In genomic region chr3:65474585-65474984, GRCm38 (mm10) we compare ENCODE assay signal across 18 mouse cellular contexts. TPM values are rescaled to one million over a fixed set of nuclear protein-coding genes. Genes with fewer than 3 reads are reported as not detected.
DNase-seq lines count a peak whose midpoint lies in the region; ATAC-seq and TF ChIP-seq lines count a peak whose summit lies in the region.
"Had no signal": no experiment of that assay in that cellular context is flagged by ENCODE, and none has a peak within 500 bp of the region (broad histone marks: within the 10 kb centered on the region; RNA-seq: fewer than 3 reads in every experiment).

No protein-coding gene starts in this region.

- peak; percentile 42 for DNase-seq in midbrain, postnatal 0 days (ENCODE audit: low spot score)
- no peak for DNase-seq in gastrocnemius, postnatal 14 days
- DNase-seq: adrenal gland, adult 8-10 months; cerebellum, adult 11 months; cerebellum, postnatal 36 days; heart, adult 2 months; heart, postnatal 4 days had no signal

- 44% methylated on average over 7 of the region's 7 CpGs for WGBS in heart, embryonic 16.5 days
- WGBS in heart, embryonic 11.5 days (ENCODE audit: insufficient replicate concordance), result 55% methylated on average over 7 of the region's 7 CpGs
- WGBS in hindbrain, embryonic 12.5 days, result 41% methylated on average over 7 of the region's 7 CpGs
- 55% methylated on average over 7 of the region's 7 CpGs for WGBS in midbrain, postnatal 0 days

- no peak overlapping the region for H3ac ChIP-seq in C2C12 (ENCODE audit: control insufficient read depth, insufficient read length, low read depth)

- no peak overlapping the region for H3K27ac ChIP-seq in heart, embryonic 16.5 days (ENCODE audit: low read length)
- H3K27ac ChIP-seq in heart, embryonic 11.5 days (ENCODE audit: low read depth, low read length), result no peak overlapping the region
- H3K27ac ChIP-seq in hindbrain, embryonic 12.5 days, result no peak overlapping the region
- no peak overlapping the region for H3K27ac ChIP-seq in midbrain, postnatal 0 days (ENCODE audit: low read depth, low read length)
- H3K27ac ChIP-seq: heart, adult 2 months; layer of hippocampus, adult 2 months; liver, embryonic 12.5 days; lung, embryonic 15.5 days; stomach, embryonic 15.5 days had no signal

- H3K27me3 ChIP-seq in heart, embryonic 16.5 days (ENCODE audit: control insufficient read depth, insufficient read depth, low read length), result no peaks in the 10 kb centered on the region
- H3K27me3 ChIP-seq in heart, embryonic 11.5 days (ENCODE audit: control insufficient read depth, insufficient read depth, low read length), result no peaks in the 10 kb centered on the region
- no peaks in the 10 kb centered on the region for H3K27me3 ChIP-seq in C2C12 (ENCODE audit: control insufficient read depth, insufficient read depth, insufficient read length)
- H3K27me3 ChIP-seq in hindbrain, embryonic 12.5 days, result no peaks in the 10 kb centered on the region
- no peaks in the 10 kb centered on the region for H3K27me3 ChIP-seq in midbrain, postnatal 0 days (ENCODE audit: insufficient read depth, low read length)
- H3K27me3 ChIP-seq: liver, embryonic 12.5 days; lung, embryonic 15.5 days; stomach, embryonic 15.5 days had no signal

- no peaks in the 10 kb centered on the region for H3K79me2 ChIP-seq in C2C12 (ENCODE audit: control insufficient read depth, insufficient read depth)

- intact Hi-C loops in gastrocnemius, postnatal 14 days (cut with DNase I; ENCODE audit: low total_unique reads), result no loop called here

- H3K9me3 ChIP-seq in heart, embryonic 16.5 days (replicated peaks; ENCODE audit: control insufficient read depth, low read length), result no peaks in the 10 kb centered on the region; the same call in 1 of the 2 replicates
- H3K9me3 ChIP-seq in heart, embryonic 11.5 days (replicated peaks; ENCODE audit: control insufficient read depth, low read length), result no peaks in the 10 kb centered on the region
- no peaks in the 10 kb centered on the region for H3K9me3 ChIP-seq in hindbrain, embryonic 12.5 days (replicated peaks)
- H3K9me3 ChIP-seq in midbrain, postnatal 0 days (ENCODE audit: low read length), result no peaks in the 10 kb centered on the region
- H3K9me3 ChIP-seq: liver, embryonic 12.5 days; lung, embryonic 15.5 days; stomach, embryonic 15.5 days had no signal

- H3K79me3 ChIP-seq in C2C12 (ENCODE audit: low read depth), result no peaks in the 10 kb centered on the region

- ATAC-seq in heart, embryonic 16.5 days (replicated peaks; ENCODE audit: extremely low read depth, insufficient read depth, low FRiP score), result 0 out of 2 replicates have a peak, but pooled peaks have one; percentile 37
- ATAC-seq in heart, embryonic 11.5 days (replicated peaks; ENCODE audit: insufficient number of reproducible peaks, low FRiP score, low TSS enrichment), result no peak
- peak; percentile 63; the same call in 1 of the 2 replicates for ATAC-seq in hindbrain, embryonic 12.5 days (ENCODE audit: low FRiP score)
- 0 out of 2 replicates have a peak, but pooled peaks have one; percentile 34 for ATAC-seq in midbrain, postnatal 0 days (ENCODE audit: low FRiP score)
- ATAC-seq in monocyte, adult 5-6 weeks (replicated peaks; ENCODE audit: insufficient number of reproducible peaks, low FRiP score, low TSS enrichment, poor library complexity, severe bottlenecking), result no peak
- no peak for ATAC-seq in CD4-positive, CD25-positive, alpha-beta regulatory T cell, adult 4 months
- ATAC-seq: intestine, postnatal 0 days; liver, embryonic 12.5 days had no signal

- no peak for TF ChIP-seq CTCF in C2C12 (IDR thresholded peaks at IDR 0.05; ENCODE audit: control insufficient read depth, insufficient read depth, insufficient read length)
- no peak for TF ChIP-seq CTCF in midbrain, postnatal 0 days (IDR thresholded peaks at IDR 0.05)

- no peaks in the 10 kb centered on the region for H3K36me3 ChIP-seq in heart, embryonic 16.5 days (ENCODE audit: control insufficient read depth, insufficient read depth)
- no peaks in the 10 kb centered on the region for H3K36me3 ChIP-seq in heart, embryonic 11.5 days (ENCODE audit: control insufficient read depth, insufficient read depth, low read length)
- no peaks in the 10 kb centered on the region for H3K36me3 ChIP-seq in C2C12 (ENCODE audit: control insufficient read depth, insufficient read depth)
- no peaks in the 10 kb centered on the region for H3K36me3 ChIP-seq in hindbrain, embryonic 12.5 days
- H3K36me3 ChIP-seq in midbrain, postnatal 0 days (ENCODE audit: insufficient read depth, low read length), result no peaks in the 10 kb centered on the region
- H3K36me3 ChIP-seq: liver, embryonic 12.5 days; lung, embryonic 15.5 days; stomach, embryonic 15.5 days had no signal

- H3K4me1 ChIP-seq in heart, embryonic 16.5 days (ENCODE audit: control insufficient read depth, insufficient read depth, low read length), result peaks cover 3% of the 10 kb centered on the region
- peaks cover 10% of the 10 kb centered on the region for H3K4me1 ChIP-seq in heart, embryonic 11.5 days (ENCODE audit: control insufficient read depth, insufficient read depth, low read length)
- H3K4me1 ChIP-seq in hindbrain, embryonic 12.5 days, result 0 out of 2 replicates have a peak, but pooled peaks cover 2% of the 10 kb centered on the region
- H3K4me1 ChIP-seq in midbrain, postnatal 0 days (ENCODE audit: insufficient read depth, low read length), result no peaks in the 10 kb centered on the region; the same call in 1 of the 2 replicates
- H3K4me1 ChIP-seq: liver, embryonic 12.5 days; stomach, embryonic 15.5 days had no signal

- H3K4me3 ChIP-seq in heart, embryonic 16.5 days (ENCODE audit: low read length), result no peak overlapping the region
- no peak overlapping the region for H3K4me3 ChIP-seq in heart, embryonic 11.5 days (ENCODE audit: low read depth, low read length)
- H3K4me3 ChIP-seq in C2C12 (ENCODE audit: insufficient read depth, poor library complexity, severe bottlenecking), result no peak overlapping the region
- H3K4me3 ChIP-seq in hindbrain, embryonic 12.5 days, result no peak overlapping the region
- H3K4me3 ChIP-seq in midbrain, postnatal 0 days (ENCODE audit: low read depth, low read length), result no peak overlapping the region
- H3K4me3 ChIP-seq: heart, adult 2 months; layer of hippocampus, adult 2 months; liver, embryonic 12.5 days; lung, embryonic 15.5 days; stomach, embryonic 15.5 days had no signal

- no peak overlapping the region for H3K9ac ChIP-seq in heart, embryonic 16.5 days (ENCODE audit: low read length)
- H3K9ac ChIP-seq in heart, embryonic 11.5 days (ENCODE audit: low read depth, low read length), result no peak overlapping the region
- no peak overlapping the region for H3K9ac ChIP-seq in hindbrain, embryonic 12.5 days
- H3K9ac ChIP-seq in midbrain, postnatal 0 days (replicated peaks; ENCODE audit: low read length, poor library complexity, severe bottlenecking), result no peak overlapping the region
- H3K9ac ChIP-seq: liver, embryonic 12.5 days; lung, embryonic 15.5 days; stomach, embryonic 15.5 days had no signal

- H3K4me2 ChIP-seq in heart, embryonic 16.5 days (ENCODE audit: low read depth, low read length), result no peak overlapping the region
- H3K4me2 ChIP-seq in heart, embryonic 11.5 days, result no peak overlapping the region
- H3K4me2 ChIP-seq in hindbrain, embryonic 12.5 days (replicated peaks), result no peak overlapping the region
- H3K4me2 ChIP-seq in midbrain, postnatal 0 days (ENCODE audit: low read depth, low read length, poor library complexity, severe bottlenecking), result no peak overlapping the region
- H3K4me2 ChIP-seq: liver, embryonic 12.5 days; lung, embryonic 15.5 days; stomach, embryonic 15.5 days had no signal

TF ChIP-seq in C2C12, 6 proteins besides CTCF, POLR2A, EP300 and RAD21:
- TF ChIP-seq MAX (IDR thresholded peaks at IDR 0.05) (no peak), CEBPB (IDR thresholded peaks at IDR 0.05; ENCODE audit: low read depth) (no peak), USF1 (IDR thresholded peaks at IDR 0.05; ENCODE audit: low read depth) (no peak), MYOG (IDR thresholded peaks at IDR 0.05; ENCODE audit: control insufficient read depth, extremely low read depth, insufficient read length) (no peak), MYOD1 (IDR thresholded peaks at IDR 0.05; ENCODE audit: control insufficient read depth, insufficient read length, low read depth) (peak; percentile 98), FOSL1 (IDR thresholded peaks at IDR 0.05; ENCODE audit: insufficient read depth, low read length, poor library complexity, severe bottlenecking) (peak; percentile 10)

RNA-seq across cellular contexts. Expression of gene Tiparp, which starts 53.6 kb away (rescaled TPM):
- 23.2 and 24.3 TPM in 2 replicates for polyA plus RNA-seq in heart, embryonic 16.5 days (2015; fragmentation: Nextera tagmentation; extraction: Ambion mirVana)
- 33.5 and 33.9 TPM in 2 replicates for polyA plus RNA-seq in heart, embryonic 11.5 days (2014; fragmentation: Nextera tagmentation; extraction: Ambion mirVana)
- polyA plus RNA-seq in C2C12 (2012; fragmentation: generic; extraction: Trizol), result 2.9 TPM
- 37.7 and 38.3 TPM in 2 replicates for polyA plus RNA-seq in hindbrain, embryonic 12.5 days (2016; fragmentation: Nextera tagmentation; extraction: Ambion mirVana)
- total RNA-seq in midbrain, postnatal 0 days (2014; rRNA removed), result 15.8 and 20.1 TPM in 2 replicates
- polyA plus RNA-seq in midbrain, postnatal 0 days (2015; fragmentation: Nextera tagmentation; extraction: Ambion mirVana), result 15.3 and 16.1 TPM in 2 replicates
- total RNA-seq in monocyte, adult 5-6 weeks (2017), result 41.8 to 78.8 TPM (median 72.4 TPM) in 3 replicates
- 1 to 10 TPM; 4.0 to 5.4 TPM for polyA plus RNA-seq in CD4-positive, CD25-positive, alpha-beta regulatory T cell, adult 4 months (2017; shearing (Covaris generic))
- 10 to 100 TPM in 1 of 2 experiments, 1 to 10 TPM in 1; 8.9 to 12.6 TPM for total RNA-seq in gastrocnemius, postnatal 14 days (2021)

Comparison
In these comparisons a context has a peak if more than half of its experiments do, and no peak if none do; other contexts are left out.
1. ATAC-seq: peak in heart, embryonic 16.5 days (single experiment), hindbrain, embryonic 12.5 days (single experiment) and midbrain, postnatal 0 days (single experiment); none in heart, embryonic 11.5 days (single experiment), monocyte, adult 5-6 weeks (single experiment) and CD4-positive, CD25-positive, alpha-beta regulatory T cell, adult 4 months (single experiment).